Mouse (Mus musculus) stomach, embryonic 16.5 days (tissue): Measurements from ENCODE around the gene Lzts2. TPM values are rescaled to one million over a fixed set of nuclear protein-coding genes. Genes with fewer than 3 reads are reported as not detected.

Experiments used
- polyA plus RNA-seq: library from polyadenylated mRNA; unstranded; fragments of >200 nt; fragmentation: Nextera tagmentation; extraction: Ambion mirVana; gene quantifications from 2 replicates; pipeline ENCODE4 v1.2.1, GENCODE M21; 2015

Gene Lzts2
- polyA plus RNA-seq, 1 experiment from 2014 or later, result 36.0 TPM

Other genes starting within 250 kb of the Lzts2 start
- gene Slf2, start 83.3 kb upstream of the Lzts2 start, polyA plus RNA-seq, result 31.3 and 31.4 TPM in 2 replicates
- 4.6 and 5.5 TPM in 2 replicates for gene Sema4g, start 25.3 kb upstream of the Lzts2 start, polyA plus RNA-seq
- 17.1 and 17.2 TPM in 2 replicates for gene Twnk, start 8.8 kb upstream of the Lzts2 start, polyA plus RNA-seq
- 62.2 and 64.9 TPM in 2 replicates for gene Mrpl43, start 8.0 kb upstream of the Lzts2 start, polyA plus RNA-seq
- 0.21 and 0.48 TPM in 2 replicates for gene Pdzd7, start 31.3 kb downstream of the Lzts2 start, polyA plus RNA-seq
- 28.3 and 29.8 TPM in 2 replicates for gene Sfxn3, start 33.1 kb downstream of the Lzts2 start, polyA plus RNA-seq
- gene Kazald1, start 60.8 kb downstream of the Lzts2 start, polyA plus RNA-seq, result 22.9 and 41.4 TPM in 2 replicates
- gene Tlx1, start 136.3 kb downstream of the Lzts2 start, polyA plus RNA-seq, result 1.1 and 3.5 TPM in 2 replicates
- gene Lbx1, start 221.4 kb downstream of the Lzts2 start, polyA plus RNA-seq, result not detected in 2 replicates